Mouse (Mus musculus) heart, embryonic 12.5 days (tissue): Measurements from ENCODE around the gene Shc4. TPM values are rescaled to one million over a fixed set of nuclear protein-coding genes. Genes with fewer than 3 reads are reported as not detected.

Source experiments
- ATAC-seq: fragments of 200-750 bp; cut with Nextera tagmentation; 2 replicates; pipeline ENCODE4 v1.8.0; 2017; ENCODE audit warnings: moderate TSS enrichment, moderate library complexity; ENCODE audit not compliant: insufficient number of reproducible peaks, low FRiP score
- H3K27ac ChIP-seq: fragments of 300-500 bp; sonication (generic); 2 replicates; pipeline ENCODE4 v1.5.1; 2016; ENCODE audit warnings: mild to moderate bottlenecking, moderate library complexity; ENCODE audit not compliant: poor library complexity, severe bottlenecking
- H3K27me3 ChIP-seq: fragments of 300-500 bp; sonication (generic); replicated peaks from 2 replicates; pipeline ENCODE4 v1.6.1; 2016; ENCODE audit warnings: mild to moderate bottlenecking, moderate library complexity
- H3K36me3 ChIP-seq: fragments of 300-500 bp; sonication (generic); 2 replicates; pipeline ENCODE4 v1.6.1; 2016; ENCODE audit warnings: mild to moderate bottlenecking, moderate library complexity
- H3K4me1 ChIP-seq: fragments of 300-500 bp; sonication (generic); replicated peaks from 2 replicates; pipeline ENCODE4 v1.6.1; 2016; ENCODE audit warnings: mild to moderate bottlenecking
- H3K4me2 ChIP-seq: fragments of 300-500 bp; sonication (generic); 2 replicates; pipeline ENCODE4 v1.6.1; 2016; ENCODE audit warnings: mild to moderate bottlenecking, moderate library complexity
- H3K4me3 ChIP-seq: fragments of 300-500 bp; sonication (generic); 2 replicates; pipeline ENCODE4 v1.5.1; 2016; ENCODE audit warnings: mild to moderate bottlenecking
- H3K9ac ChIP-seq: fragments of 300-500 bp; sonication (generic); 2 replicates; pipeline ENCODE4 v1.6.1; 2016; ENCODE audit warnings: mild to moderate bottlenecking, moderate library complexity
- H3K9me3 ChIP-seq: fragments of 300-500 bp; sonication (generic); replicated peaks from 2 replicates; pipeline ENCODE4 v1.6.1; 2016; ENCODE audit warnings: mild to moderate bottlenecking, moderate library complexity
- WGBS: fragments of 180-500 bp; shearing (Covaris S2); methylation state at CpG from one replicate; pipeline ENCODE4 v1.1.7; 2016; 5-methylcytosine and 5-hydroxymethylcytosine counted together
- polyA plus RNA-seq: library from polyadenylated mRNA; unstranded; fragments of >200 nt; fragmentation: Nextera tagmentation; extraction: Ambion mirVana; gene quantifications from 2 replicates; pipeline ENCODE4 v1.2.1, GENCODE M21; 2016

Shc4 gene
- polyA plus RNA-seq, result 1.2 and 1.6 TPM in 2 replicates

- Histone ChIP-seq H3K27ac (no peak within 1 kb of the TSS), H3K4me3 (peak within 1 kb of the TSS; percentile 56), H3K36me3 (no peaks in the 10 kb centered on the region), H3K27me3 (peaks cover 47% of the 10 kb centered on the region), H3K4me2 (peak within 1 kb of the TSS; percentile 99), H3K4me1 (peaks cover 8% of the 10 kb centered on the region; the same call in 1 of the 2 replicates), H3K9me3 (no peaks in the 10 kb centered on the region), H3K9ac (peak within 1 kb of the TSS; percentile 71)
- peak; percentile 71 for ATAC-seq
- under 1% methylated on average over 15 of the region's 15 CpGs for WGBS
Observed at GRCm38 (mm10) chr2:125724086-125724430, at the start of gene Shc4. Shc4 (minus strand) TSS chr2:125724148.

GRCm38 (mm10) chr2:125765029-125765428 is 41.1 kb upstream of the Shc4 start:
- H3K4me3 ChIP-seq, result no peak overlapping the region
- no peak for ATAC-seq
- H3K27ac ChIP-seq, result no peak overlapping the region
- H3K4me2 ChIP-seq, result no peak overlapping the region
- no peaks in the 10 kb centered on the region for H3K4me1 ChIP-seq
- 88% methylated on average over 3 of the region's 3 CpGs for WGBS
- H3K36me3 ChIP-seq, result peaks cover 78% of the 10 kb centered on the region
- no peaks in the 10 kb centered on the region for H3K27me3 ChIP-seq
- no peaks in the 10 kb centered on the region for H3K9me3 ChIP-seq
- no peak overlapping the region for H3K9ac ChIP-seq

- H3K36me3 ChIP-seq, result peaks cover 79% of the 10 kb centered on the region
- ATAC-seq, result no peak
Observed at GRCm38 (mm10) chr2:125764531-125764930, 40.6 kb upstream of the Shc4 start.

GRCm38 (mm10) chr2:125749330-125749729 is 25.4 kb upstream of the Shc4 start:
- H3K9ac ChIP-seq, result no peak overlapping the region
- no peaks in the 10 kb centered on the region for H3K27me3 ChIP-seq
- H3K4me1 ChIP-seq, result no peaks in the 10 kb centered on the region
- no peak for ATAC-seq
- H3K4me3 ChIP-seq, result no peak overlapping the region
- WGBS, result 95% methylated on average over 2 of the region's 2 CpGs
- H3K36me3 ChIP-seq, result peaks cover 84% of the 10 kb centered on the region
- H3K27ac ChIP-seq, result no peak overlapping the region
- no peak overlapping the region for H3K4me2 ChIP-seq
- H3K9me3 ChIP-seq, result no peaks in the 10 kb centered on the region

More at GRCm38 (mm10) chr2:125764531-125764930, 40.6 kb upstream of the Shc4 start:
- Histone ChIP-seq H3K27ac (no peak overlapping the region), H3K4me2 (no peak overlapping the region), H3K9me3 (no peaks in the 10 kb centered on the region), H3K4me1 (no peaks in the 10 kb centered on the region), H3K4me3 (no peak overlapping the region), H3K27me3 (no peaks in the 10 kb centered on the region), H3K9ac (no peak overlapping the region)
- 92% methylated on average over 5 of the region's 5 CpGs for WGBS

- ATAC-seq, result no peak
- Histone ChIP-seq H3K9me3 (no peaks in the 10 kb centered on the region), H3K27ac (no peak overlapping the region), H3K36me3 (peaks cover 53% of the 10 kb centered on the region), H3K9ac (no peak overlapping the region), H3K4me1 (no peaks in the 10 kb centered on the region), H3K4me3 (no peak overlapping the region), H3K27me3 (no peaks in the 10 kb centered on the region), H3K4me2 (no peak overlapping the region)
- 79% methylated on average over 6 of the region's 6 CpGs for WGBS
Observed at GRCm38 (mm10) chr2:125739338-125739737, 15.4 kb upstream of the Shc4 start.

- WGBS, result 73% methylated on average over 5 of the region's 5 CpGs
- no peak for ATAC-seq
- peaks cover 46% of the 10 kb centered on the region for H3K36me3 ChIP-seq
Observed at GRCm38 (mm10) chr2:125738718-125739117, 14.8 kb upstream of the Shc4 start.

GRCm38 (mm10) chr2:125736025-125736343 is 12.0 kb upstream of the Shc4 start:
- Histone ChIP-seq H3K27me3 (no peaks in the 10 kb centered on the region), H3K9me3 (no peaks in the 10 kb centered on the region), H3K4me1 (peaks cover 6% of the 10 kb centered on the region), H3K4me2 (no peak overlapping the region), H3K36me3 (peaks cover 21% of the 10 kb centered on the region), H3K27ac (no peak overlapping the region), H3K9ac (no peak overlapping the region), H3K4me3 (no peak overlapping the region)
- ATAC-seq, result no peak

More at GRCm38 (mm10) chr2:125738718-125739117, 14.8 kb upstream of the Shc4 start:
- Histone ChIP-seq H3K9me3 (no peaks in the 10 kb centered on the region), H3K4me1 (no peaks in the 10 kb centered on the region), H3K4me2 (no peak overlapping the region), H3K27ac (no peak overlapping the region), H3K9ac (no peak overlapping the region), H3K4me3 (no peak overlapping the region), H3K27me3 (no peaks in the 10 kb centered on the region)

- Histone ChIP-seq H3K27me3 (no peaks in the 10 kb centered on the region), H3K9ac (no peak overlapping the region), H3K27ac (no peak overlapping the region), H3K4me1 (peaks cover 6% of the 10 kb centered on the region), H3K9me3 (no peaks in the 10 kb centered on the region), H3K36me3 (peaks cover 18% of the 10 kb centered on the region), H3K4me2 (no peak overlapping the region), H3K4me3 (no peak overlapping the region)
- ATAC-seq, result no peak
- WGBS, result 61% methylated on average over 2 of the region's 2 CpGs
Observed at GRCm38 (mm10) chr2:125735333-125736024, 11.5 kb upstream of the Shc4 start.

GRCm38 (mm10) chr2:125734741-125735140 is 10.8 kb upstream of the Shc4 start:
- no peak for ATAC-seq
- H3K36me3 ChIP-seq, result peaks cover 13% of the 10 kb centered on the region
- no peaks in the 10 kb centered on the region for H3K9me3 ChIP-seq
- H3K9ac ChIP-seq, result no peak overlapping the region
- H3K27ac ChIP-seq, result no peak overlapping the region
- no peaks in the 10 kb centered on the region for H3K27me3 ChIP-seq
- no peak overlapping the region for H3K4me2 ChIP-seq
- H3K4me1 ChIP-seq, result peaks cover 6% of the 10 kb centered on the region
- no peak overlapping the region for H3K4me3 ChIP-seq

GRCm38 (mm10) chr2:125731763-125732560 is 8.0 kb upstream of the Shc4 start:
- Histone ChIP-seq H3K9ac (peak overlapping the region; percentile 76), H3K36me3 (no peaks in the 10 kb centered on the region), H3K4me2 (peak overlapping the region; percentile 79), H3K4me1 (peaks cover 6% of the 10 kb centered on the region), H3K9me3 (no peaks in the 10 kb centered on the region), H3K27me3 (no peaks in the 10 kb centered on the region), H3K4me3 (peak overlapping the region; percentile 54), H3K27ac (peak overlapping the region; percentile 65)
- 5% methylated on average over 35 of the region's 35 CpGs for WGBS
- ATAC-seq, result peak; percentile 82

- WGBS, result 4% methylated on average over 16 of the region's 16 CpGs
- H3K9ac ChIP-seq, result 0 out of 2 replicates have a peak overlapping the region, but pooled peaks have one; percentile 10
- H3K4me2 ChIP-seq, result peak overlapping the region; percentile 99
- peaks cover 45% of the 10 kb centered on the region for H3K27me3 ChIP-seq
- no peaks in the 10 kb centered on the region for H3K36me3 ChIP-seq
- peaks cover 8% of the 10 kb centered on the region; the same call in 1 of the 2 replicates for H3K4me1 ChIP-seq
- H3K27ac ChIP-seq, result no peak overlapping the region
- H3K9me3 ChIP-seq, result no peaks in the 10 kb centered on the region
- ATAC-seq, result no peak
- peak overlapping the region; percentile 56 for H3K4me3 ChIP-seq
Observed at GRCm38 (mm10) chr2:125724546-125725114, 682 bp upstream of the Shc4 start.
